Mouse (Mus musculus) kidney, adult 2 months (tissue): ENCODE measurements around the gene Dcbld2. TPM values are rescaled to one million over a fixed set of nuclear protein-coding genes. Genes with fewer than 3 reads are reported as not detected.

ENCODE experiments used
- DNase-seq: peaks from one replicate; pipeline ENCODE4 v3.0.0; 2021
- H3K27ac ChIP-seq: fragments of 200-500 bp; 2 replicates; pipeline ENCODE4 v1.5.1; 2012; ENCODE audit warnings: low read depth, low read length, control low read depth, inconsistent platforms; ENCODE audit not compliant: insufficient read depth
- H3K27me3 ChIP-seq: fragments of 200-500 bp; replicated peaks from 2 replicates; pipeline ENCODE4 v1.6.1; 2012; ENCODE audit warnings: mild to moderate bottlenecking, moderate library complexity, low read length, inconsistent platforms; ENCODE audit not compliant: control insufficient read depth, insufficient read depth
- H3K36me3 ChIP-seq: fragments of 200-500 bp; 2 replicates; pipeline ENCODE4 v1.6.1; 2012; ENCODE audit warnings: mild to moderate bottlenecking, moderate library complexity, low read length, inconsistent platforms; ENCODE audit not compliant: control insufficient read depth, insufficient read depth
- H3K4me1 ChIP-seq: fragments of 200-500 bp; 2 replicates; pipeline ENCODE4 v1.6.1; 2011; ENCODE audit warnings: low read length; ENCODE audit not compliant: control insufficient read depth, insufficient read depth
- H3K4me3 ChIP-seq: fragments of 200-500 bp; 2 replicates; pipeline ENCODE4 v1.5.1; 2011; ENCODE audit warnings: mild to moderate bottlenecking, low read depth, low read length, control low read depth; ENCODE audit not compliant: insufficient read depth
- CTCF ChIP-seq: fragments of 200-500 bp; conservative IDR thresholded peaks from 2 replicates; pipeline ENCODE4 v1.5.1; 2011; ENCODE audit warnings: low read depth, mild to moderate bottlenecking, control low read depth, low read length, moderate library complexity, mixed read lengths; ENCODE audit not compliant: insufficient read depth, insufficient read length
- POLR2A ChIP-seq: fragments of 200-500 bp; IDR thresholded peaks from one replicate; pipeline ENCODE4 v1.6.1; 2011; ENCODE audit warnings: low read depth, low read length, control low read depth
- WGBS: fragments of 180-500 bp; shearing (Covaris S2); methylation state at CpG from one replicate; pipeline ENCODE4 v1.1.7; 2018; 5-methylcytosine and 5-hydroxymethylcytosine counted together
- polyA plus RNA-seq: library from polyadenylated mRNA; depleted of rRNA; stranded (reverse); fragments of >200 nt; gene quantifications from 2 replicates; pipeline ENCODE4 v1.2.3, GENCODE M21; 2012

Dcbld2 gene
- polyA plus RNA-seq, 1 experiment, result 7.1 TPM

DNA sequence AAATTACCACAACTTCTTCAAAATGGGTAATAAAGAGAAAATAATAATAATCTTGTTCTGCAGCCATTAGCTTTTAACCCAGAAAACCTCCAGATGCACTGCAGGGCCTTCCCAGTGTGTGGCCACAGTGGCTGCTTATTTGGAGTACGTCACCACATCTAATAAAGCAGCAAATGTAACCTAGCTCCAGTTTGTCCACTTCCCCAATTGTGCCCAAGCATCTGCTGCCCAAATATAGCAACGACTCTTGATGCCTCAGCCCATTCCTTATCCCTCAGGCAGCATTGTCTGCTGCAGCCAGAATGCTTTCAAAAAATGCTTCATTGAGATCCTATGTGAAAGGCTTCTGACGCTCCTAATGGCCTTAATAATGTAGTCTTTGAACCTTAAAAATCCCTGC lies 66.6 kb downstream of the Dcbld2 start:
- Histone ChIP-seq H3K27ac (peak overlapping the region; percentile 67; the same call in 1 of the 2 replicates), H3K36me3 (peaks cover 10% of the 10 kb centered on the region; the same call in 1 of the 2 replicates)
- 43% methylated on average over 3 of the region's 3 CpGs for WGBS

GRCm38 (mm10) chr16:58475544-58476154 lies 67.4 kb downstream of the Dcbld2 start:
- Histone ChIP-seq H3K4me3 (no peak overlapping the region), H3K27me3 (no peaks in the 10 kb centered on the region), H3K4me1 (peaks cover 23% of the 10 kb centered on the region), H3K36me3 (peaks cover 10% of the 10 kb centered on the region; the same call in 1 of the 2 replicates), H3K27ac (peak overlapping the region; percentile 72)
- 27% methylated on average over 3 of the region's 3 CpGs for WGBS
- DNase-seq, result peak; percentile 66
- TF ChIP-seq CTCF (no peak), POLR2A (no peak)

More for the DNA sequence above, 66.6 kb downstream of the Dcbld2 start:
- H3K4me3 ChIP-seq, result no peak overlapping the region
- TF ChIP-seq POLR2A (no peak), CTCF (no peak)
- peaks cover 23% of the 10 kb centered on the region for H3K4me1 ChIP-seq
- no peak for DNase-seq
- no peaks in the 10 kb centered on the region for H3K27me3 ChIP-seq

GRCm38 (mm10) chr16:58476363-58476762 lies 68.1 kb downstream of the Dcbld2 start:
- no peaks in the 10 kb centered on the region for H3K27me3 ChIP-seq

DNA sequence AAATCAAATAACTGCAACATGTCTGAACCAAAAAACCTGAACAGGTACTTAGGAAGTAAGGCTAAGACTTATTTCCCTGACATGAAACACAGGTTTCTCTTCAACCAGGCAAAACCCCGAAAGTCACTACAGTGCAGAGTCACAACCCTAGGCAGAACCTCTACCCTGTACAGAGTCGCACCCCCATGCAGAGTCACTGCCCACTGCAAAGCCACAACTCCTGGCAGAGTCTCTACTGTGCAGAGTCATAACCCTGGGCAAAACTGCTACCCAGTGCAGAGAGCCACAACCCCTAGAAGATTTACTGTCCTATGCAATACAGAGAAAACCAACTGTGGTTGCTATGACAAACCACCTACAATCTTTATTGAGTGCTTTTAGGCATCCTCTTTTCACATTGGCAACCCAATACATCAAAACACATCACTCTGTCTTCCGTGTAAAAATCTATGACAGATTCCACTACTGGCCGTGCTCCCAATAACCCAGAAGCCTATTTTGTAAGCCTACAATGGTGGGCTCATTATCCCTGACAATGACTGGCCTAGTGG lies 71.7 kb downstream of the Dcbld2 start:
- peak overlapping the region; percentile 12 for H3K27ac ChIP-seq
- TF ChIP-seq POLR2A, result no peak
- TF ChIP-seq CTCF, result no peak

More at GRCm38 (mm10) chr16:58476363-58476762, 68.1 kb downstream of the Dcbld2 start:
- Histone ChIP-seq H3K4me1 (peaks cover 29% of the 10 kb centered on the region), H3K27ac (peak overlapping the region; percentile 72), H3K36me3 (peaks cover 10% of the 10 kb centered on the region; the same call in 1 of the 2 replicates), H3K4me3 (no peak overlapping the region)
- WGBS, result 11% methylated on average over 2 of the region's 2 CpGs
- DNase-seq, result peak; percentile 83
- no peak for TF ChIP-seq POLR2A
- TF ChIP-seq CTCF, result no peak

DNA sequence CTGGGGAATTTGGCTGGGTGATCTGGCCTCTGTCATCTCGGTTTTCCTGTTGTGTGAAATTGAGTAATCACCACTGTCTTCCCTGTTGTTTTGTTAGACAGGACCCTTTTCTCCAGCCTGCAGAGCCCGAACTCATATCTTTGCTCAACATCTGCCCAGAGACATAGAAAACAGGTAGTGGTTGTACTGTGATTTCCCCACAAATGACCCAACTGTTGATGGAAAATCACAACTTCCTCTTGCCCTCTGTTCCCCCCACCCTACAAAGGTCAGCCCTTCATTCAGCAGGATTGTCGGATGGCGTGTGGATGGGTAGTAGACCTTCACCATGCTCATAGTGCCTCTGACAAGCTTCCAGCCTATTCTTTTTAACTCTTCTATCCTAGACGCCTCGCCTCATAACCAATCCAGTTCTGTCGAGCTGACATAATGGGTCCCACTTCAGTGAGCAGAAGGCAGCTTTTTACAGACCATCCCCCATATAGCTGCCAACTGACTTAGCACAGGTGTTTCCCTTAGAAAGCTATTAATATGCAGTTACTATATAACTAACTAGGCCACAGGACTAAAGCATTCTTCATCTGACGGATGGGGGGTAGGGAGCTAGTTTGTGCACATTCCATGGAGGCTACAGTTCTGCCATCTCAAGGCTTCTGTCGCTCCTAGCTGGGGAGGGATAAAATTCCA lies 73.1 kb downstream of the Dcbld2 start:
- Histone ChIP-seq H3K4me1 (peaks cover 33% of the 10 kb centered on the region), H3K36me3 (peaks cover 7% of the 10 kb centered on the region), H3K27me3 (no peaks in the 10 kb centered on the region), H3K27ac (peak overlapping the region; percentile 95), H3K4me3 (no peak overlapping the region)
- TF ChIP-seq CTCF (no peak), POLR2A (no peak)
- peak; percentile 85 for DNase-seq
- 21% methylated on average over 9 of the region's 9 CpGs for WGBS

More for the DNA sequence above, 71.7 kb downstream of the Dcbld2 start:
- 74% methylated on average over 4 of the region's 4 CpGs for WGBS
- Histone ChIP-seq H3K4me3 (no peak overlapping the region), H3K4me1 (peaks cover 44% of the 10 kb centered on the region), H3K36me3 (peaks cover 7% of the 10 kb centered on the region), H3K27me3 (no peaks in the 10 kb centered on the region)
- DNase-seq, result no peak

GRCm38 (mm10) chr16:58481906-58482270 lies 73.6 kb downstream of the Dcbld2 start:
- H3K4me1 ChIP-seq, result peaks cover 29% of the 10 kb centered on the region
- peak overlapping the region; percentile 95 for H3K27ac ChIP-seq
- H3K27me3 ChIP-seq, result no peaks in the 10 kb centered on the region
- peaks cover 7% of the 10 kb centered on the region for H3K36me3 ChIP-seq
- DNase-seq, result no peak
- no peak overlapping the region for H3K4me3 ChIP-seq
- WGBS, result 7% methylated on average over 5 of the region's 5 CpGs
- TF ChIP-seq CTCF, result no peak

DNA sequence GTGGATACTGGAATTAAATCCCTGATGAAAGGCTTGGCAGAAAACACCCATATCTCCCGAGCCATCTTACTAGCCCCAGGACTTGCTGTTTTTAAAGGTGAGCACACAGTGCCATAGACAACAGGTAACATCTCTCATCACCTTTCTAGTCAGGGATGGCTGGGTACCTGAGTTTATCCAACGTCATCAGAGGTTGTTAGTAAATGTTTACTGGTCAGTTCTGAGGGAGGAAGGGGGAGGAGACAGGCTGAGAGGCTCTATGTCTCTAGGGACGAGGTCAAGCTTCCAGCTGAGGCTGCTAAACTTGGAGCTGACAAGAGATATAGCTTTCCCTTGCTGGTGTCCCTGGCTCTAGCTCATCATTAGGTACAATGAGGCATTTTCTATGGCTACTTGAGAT lies 74.1 kb downstream of the Dcbld2 start:
- Histone ChIP-seq H3K27ac (peak overlapping the region; percentile 95), H3K27me3 (no peaks in the 10 kb centered on the region), H3K4me1 (peaks cover 29% of the 10 kb centered on the region), H3K36me3 (peaks cover 7% of the 10 kb centered on the region), H3K4me3 (no peak overlapping the region)
- 8% methylated on average over 3 of the region's 3 CpGs for WGBS
- no peak for TF ChIP-seq POLR2A
- TF ChIP-seq CTCF, result no peak
- peak; percentile 70 for DNase-seq

DNA sequence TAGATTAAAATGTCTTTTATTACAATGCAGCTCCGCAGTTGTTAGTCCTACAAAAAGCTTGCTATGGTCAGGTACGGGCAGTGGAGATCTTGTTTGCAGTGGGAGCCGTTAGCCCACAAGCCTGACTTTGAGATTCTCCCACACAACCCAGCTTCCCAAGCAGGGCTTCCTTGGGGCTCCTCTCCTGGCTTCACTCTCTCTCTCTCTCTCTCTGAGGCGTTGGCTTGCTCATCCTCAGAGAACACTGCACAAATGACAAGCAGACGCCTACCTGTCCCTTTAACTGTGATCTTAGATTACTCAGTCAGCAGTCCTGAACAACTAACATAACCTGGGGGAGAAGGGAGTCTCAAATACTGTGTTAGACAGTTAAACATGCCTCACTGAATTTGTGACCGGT lies 79.6 kb downstream of the Dcbld2 start:
- TF ChIP-seq CTCF, result no peak
- TF ChIP-seq POLR2A, result no peak
- Histone ChIP-seq H3K27ac (no peak overlapping the region), H3K27me3 (no peaks in the 10 kb centered on the region), H3K4me1 (peaks cover 11% of the 10 kb centered on the region), H3K4me3 (no peak overlapping the region), H3K36me3 (peaks cover 4% of the 10 kb centered on the region)
- no peak for DNase-seq
- 71% methylated on average over 6 of the region's 6 CpGs for WGBS
